Mouse (Mus musculus): ENCODE results near the gene Celf1. TPM values are rescaled to one million over a fixed set of nuclear protein-coding genes. Genes with fewer than 3 reads are reported as not detected.
A peak's percentile ranks its signal among the peaks of the same experiment; 100 is the strongest.

Celf1 gene
- total RNA-seq, 2 experiments from 2014 or later: 75.2 to 82.1 TPM

DNA sequence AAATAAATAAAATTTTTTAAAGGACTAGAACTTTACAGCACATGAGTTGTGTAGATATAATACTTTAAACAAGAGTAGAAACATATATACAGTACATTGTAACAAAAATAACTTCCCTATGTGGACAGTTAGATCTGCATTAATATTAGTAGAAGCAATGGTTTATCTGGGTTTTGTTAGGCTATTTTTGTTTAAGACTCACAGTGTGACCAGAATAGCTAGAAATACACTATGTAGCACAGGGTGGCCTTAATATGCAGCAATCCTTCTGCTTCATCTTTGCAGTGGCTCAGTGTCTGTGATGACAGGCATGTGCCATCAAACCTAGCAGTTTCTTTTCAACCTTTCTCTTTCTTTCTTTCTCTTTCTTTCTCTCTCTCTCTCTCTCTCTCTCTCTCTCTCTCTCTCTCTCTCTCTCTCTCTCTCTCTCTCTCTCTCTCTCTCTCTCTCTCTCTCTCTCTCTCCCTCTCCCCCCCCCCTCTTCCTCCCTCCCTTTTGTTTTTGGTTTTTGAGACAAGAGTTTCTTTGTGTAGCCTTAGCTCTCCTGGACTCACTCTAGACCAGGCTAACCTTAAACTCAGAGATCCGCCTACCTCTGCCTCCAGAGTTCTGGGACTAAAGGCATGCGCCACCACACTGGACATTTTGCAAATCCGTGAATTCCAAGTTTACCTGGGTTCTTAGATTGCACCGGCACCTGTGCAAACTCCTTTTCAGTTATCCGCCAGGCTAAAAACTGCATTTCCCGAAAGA lies 113.2 kb downstream of the Celf1 start:
- no peak for ATAC-seq (replicated peaks; ENCODE audit: low FRiP score, low TSS enrichment, poor library complexity, severe bottlenecking)

- peak; percentile 98 for ATAC-seq (replicated peaks; ENCODE audit: low FRiP score, low TSS enrichment, poor library complexity, severe bottlenecking)
Observed at GRCm38 (mm10) chr2:91053934-91054382, 113.8 kb downstream of the Celf1 start, which contains the start of gene Psmc3. Gene Psmc3, plus strand, starts transcription at chr2:91054009.

- ATAC-seq (replicated peaks; ENCODE audit: low FRiP score, low TSS enrichment, poor library complexity, severe bottlenecking): no peak
Observed at GRCm38 (mm10) chr2:91058435-91058834, 118.3 kb downstream of the Celf1 start.

GRCm38 (mm10) chr2:91059376-91059775 lies 119.2 kb downstream of the Celf1 start:
- no peak for ATAC-seq (replicated peaks; ENCODE audit: low FRiP score, low TSS enrichment, poor library complexity, severe bottlenecking)

DNA sequence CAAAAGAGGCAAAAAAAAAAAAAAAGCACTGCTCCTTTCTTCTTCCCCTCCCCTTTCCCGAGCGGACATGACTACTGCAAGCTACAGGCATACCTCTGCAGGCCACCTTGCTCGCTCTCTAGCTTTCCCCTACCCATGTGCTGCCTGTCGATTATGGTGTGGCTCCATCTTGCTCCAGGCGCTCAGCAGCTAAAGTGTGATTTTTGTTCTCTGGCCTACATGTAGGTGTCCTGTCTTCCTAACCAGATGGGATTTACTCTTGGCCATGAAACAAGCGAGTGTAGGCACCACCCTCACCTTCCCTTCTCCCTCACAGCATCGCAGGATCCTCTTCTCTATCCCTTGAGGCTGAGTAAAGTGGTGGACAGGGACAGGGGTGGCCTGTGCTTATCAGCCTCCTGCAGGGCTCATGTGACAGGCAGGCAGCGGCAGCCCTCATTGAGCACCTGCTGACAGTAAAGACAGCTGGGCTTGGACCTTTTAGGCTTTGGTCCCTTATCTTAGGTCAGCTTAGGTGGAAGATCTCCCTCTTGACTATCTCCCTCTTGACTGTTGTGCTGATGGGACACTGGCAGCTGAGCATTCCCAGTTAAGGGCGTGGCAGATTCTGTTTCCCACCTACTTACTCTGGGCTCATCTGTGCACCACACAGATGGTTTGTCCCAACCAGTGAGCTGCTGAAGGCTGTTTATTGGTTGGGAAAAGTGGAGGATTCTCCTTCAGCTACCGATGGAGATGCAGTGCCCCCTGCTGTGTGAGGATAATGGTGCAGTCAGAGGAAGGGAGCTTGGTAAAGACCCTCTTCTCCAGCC lies 120.6 kb downstream of the Celf1 start:
- ATAC-seq (replicated peaks; ENCODE audit: low FRiP score, low TSS enrichment, poor library complexity, severe bottlenecking): peak; percentile 84

- ATAC-seq (replicated peaks; ENCODE audit: low FRiP score, low TSS enrichment, poor library complexity, severe bottlenecking): no peak
Observed at GRCm38 (mm10) chr2:91061849-91062481, 121.8 kb downstream of the Celf1 start.

- no peak for ATAC-seq (replicated peaks; ENCODE audit: low FRiP score, low TSS enrichment, poor library complexity, severe bottlenecking)
Observed at GRCm38 (mm10) chr2:91062779-91063606, 122.8 kb downstream of the Celf1 start.

- no peak for ATAC-seq (replicated peaks; ENCODE audit: low FRiP score, low TSS enrichment, poor library complexity, severe bottlenecking)
Observed at GRCm38 (mm10) chr2:91064211-91064610, 124.0 kb downstream of the Celf1 start.

GRCm38 (mm10) chr2:91065544-91065943 lies 125.4 kb downstream of the Celf1 start:
- no peak for ATAC-seq (replicated peaks; ENCODE audit: low FRiP score, low TSS enrichment, poor library complexity, severe bottlenecking)

- ATAC-seq (replicated peaks; ENCODE audit: low FRiP score, low TSS enrichment, poor library complexity, severe bottlenecking): no peak
Observed at GRCm38 (mm10) chr2:91066455-91066854, 126.3 kb downstream of the Celf1 start.

GRCm38 (mm10) chr2:91068162-91068871 lies 128.1 kb downstream of the Celf1 start:
- ATAC-seq (replicated peaks; ENCODE audit: low FRiP score, low TSS enrichment, poor library complexity, severe bottlenecking): no peak

- ATAC-seq (replicated peaks; ENCODE audit: low FRiP score, low TSS enrichment, poor library complexity, severe bottlenecking): no peak
Observed at GRCm38 (mm10) chr2:91068872-91069165, 128.6 kb downstream of the Celf1 start.

Other genes with a start within 250 kb of the Celf1 start
- gene Fnbp4, start 195.0 kb upstream of the Celf1 start, total RNA-seq (2014; fragmentation: Nextera tagmentation): 185 and 203 TPM in 2 replicates
- gene Fnbp4, start 195.0 kb upstream of the Celf1 start, total RNA-seq (2017): 133 and 153 TPM in 2 replicates
- not detected in 2 replicates for gene Agbl2, start 157.7 kb upstream of the Celf1 start, total RNA-seq (2014; fragmentation: Nextera tagmentation)
- not detected in 2 replicates for gene Agbl2, start 157.7 kb upstream of the Celf1 start, total RNA-seq (2017)
- 145 and 167 TPM in 2 replicates for gene Mtch2, start 93.2 kb upstream of the Celf1 start, total RNA-seq (2014; fragmentation: Nextera tagmentation)
- 159 and 166 TPM in 2 replicates for gene Mtch2, start 93.2 kb upstream of the Celf1 start, total RNA-seq (2017)
- not detected in 2 replicates for gene C1qtnf4, start 54.5 kb upstream of the Celf1 start, total RNA-seq (2014; fragmentation: Nextera tagmentation)
- not detected in 2 replicates for gene C1qtnf4, start 54.5 kb upstream of the Celf1 start, total RNA-seq (2017)
- gene Kbtbd4, start 35.6 kb upstream of the Celf1 start, total RNA-seq (2014; fragmentation: Nextera tagmentation): 14.3 and 18.7 TPM in 2 replicates
- 28.6 and 32.0 TPM in 2 replicates for gene Kbtbd4, start 35.6 kb upstream of the Celf1 start, total RNA-seq (2017)
- 200 and 247 TPM in 2 replicates for gene Ndufs3, start 35.6 kb upstream of the Celf1 start, total RNA-seq (2014; fragmentation: Nextera tagmentation)
- 96.1 and 109 TPM in 2 replicates for gene Ndufs3, start 35.6 kb upstream of the Celf1 start, total RNA-seq (2017)
- gene Rapsn, start 95.2 kb downstream of the Celf1 start, total RNA-seq (2014; fragmentation: Nextera tagmentation): not detected in 2 replicates
- 0.80 TPM in 1 of 2 replicates, not detected in the other for gene Rapsn, start 95.2 kb downstream of the Celf1 start, total RNA-seq (2017)
- gene Psmc3, start 113.6 kb downstream of the Celf1 start, total RNA-seq (2014; fragmentation: Nextera tagmentation): 172 and 200 TPM in 2 replicates
- 297 and 355 TPM in 2 replicates for gene Psmc3, start 113.6 kb downstream of the Celf1 start, total RNA-seq (2017)
- gene Slc39a13, start 130.0 kb downstream of the Celf1 start, total RNA-seq (2014; fragmentation: Nextera tagmentation): 18.9 and 21.3 TPM in 2 replicates
- gene Slc39a13, start 130.0 kb downstream of the Celf1 start, total RNA-seq (2017): 6.4 and 10.6 TPM in 2 replicates
- 5.9 and 10.4 TPM in 2 replicates for gene Spi1, start 142.0 kb downstream of the Celf1 start, total RNA-seq (2014; fragmentation: Nextera tagmentation)
- gene Spi1, start 142.0 kb downstream of the Celf1 start, total RNA-seq (2017): 3.7 and 8.8 TPM in 2 replicates
- not detected in 2 replicates for gene Mybpc3, start 177.8 kb downstream of the Celf1 start, total RNA-seq (2014; fragmentation: Nextera tagmentation)
- gene Mybpc3, start 177.8 kb downstream of the Celf1 start, total RNA-seq (2017): 0.42 TPM in 1 of 2 replicates, not detected in the other
- gene Madd, start 243.5 kb downstream of the Celf1 start, total RNA-seq (2014; fragmentation: Nextera tagmentation): 35.5 and 48.2 TPM in 2 replicates
- 21.9 and 26.1 TPM in 2 replicates for gene Madd, start 243.5 kb downstream of the Celf1 start, total RNA-seq (2017)

Measured in megakaryocyte-erythroid progenitor cell, adult 5-6 weeks (primary cell).